Mouse (Mus musculus) brain, embryonic 14.5 days (tissue): ENCODE results near the gene Lipe.

Experiments
- CTCF ChIP-seq: fragments of 200-500 bp; IDR thresholded peaks from 2 replicates; pipeline ENCODE4 v1.5.1; 2012; ENCODE audit warnings: inconsistent platforms, mild to moderate bottlenecking, moderate library complexity, borderline replicate concordance; ENCODE audit not compliant: insufficient read depth, insufficient read length; ENCODE audit errors: extremely low read depth
- POLR2A ChIP-seq: fragments of 200-500 bp; IDR thresholded peaks from 2 replicates; pipeline ENCODE4 v1.6.1; 2012; ENCODE audit warnings: mild to moderate bottlenecking, inconsistent platforms, borderline replicate concordance; ENCODE audit not compliant: poor library complexity, insufficient read depth, insufficient read length, severe bottlenecking; ENCODE audit errors: extremely low read depth

GRCm38 (mm10) chr7:25348861-25349260 is 49.6 kb downstream of the Lipe start:
- TF ChIP-seq POLR2A = no peak
- no peak for TF ChIP-seq CTCF
